Mouse (Mus musculus) intestine, embryonic 15.5 days (tissue): ENCODE measurements around the gene Ahsa2. TPM values are rescaled to one million over a fixed set of nuclear protein-coding genes. Genes with fewer than 3 reads are reported as not detected.
"Not testable (repeated sequence)": the region's sequence is repeated elsewhere in the genome, so short reads cannot be mapped to it uniquely, and the experiment has no call there.

Source experiments
- ATAC-seq: fragments of 200-750 bp; cut with Nextera tagmentation; 2 replicates; pipeline ENCODE4 v1.8.0; 2017; ENCODE audit warnings: moderate TSS enrichment, moderate library complexity
- H3K27ac ChIP-seq: fragments of 300-500 bp; sonication (generic); 2 replicates; pipeline ENCODE4 v1.5.1; 2015; ENCODE audit warnings: mild to moderate bottlenecking, inconsistent platforms
- H3K27me3 ChIP-seq: fragments of 300-500 bp; sonication (generic); replicated peaks from 2 replicates; pipeline ENCODE4 v1.6.1; 2015; ENCODE audit warnings: inconsistent platforms
- H3K36me3 ChIP-seq: fragments of 300-500 bp; sonication (generic); 2 replicates; pipeline ENCODE4 v1.6.1; 2015; ENCODE audit warnings: inconsistent platforms
- H3K4me1 ChIP-seq: fragments of 300-500 bp; sonication (generic); replicated peaks from 2 replicates; pipeline ENCODE4 v1.6.1; 2015; ENCODE audit warnings: inconsistent platforms
- H3K4me2 ChIP-seq: fragments of 300-500 bp; sonication (generic); replicated peaks from 2 replicates; pipeline ENCODE4 v1.6.1; 2015; ENCODE audit warnings: mild to moderate bottlenecking, inconsistent platforms
- H3K4me3 ChIP-seq: fragments of 300-500 bp; sonication (generic); replicated peaks from 2 replicates; pipeline ENCODE4 v1.5.1; 2015; ENCODE audit warnings: inconsistent platforms
- H3K9ac ChIP-seq: fragments of 300-500 bp; sonication (generic); 2 replicates; pipeline ENCODE4 v1.6.1; 2015; ENCODE audit warnings: inconsistent platforms
- H3K9me3 ChIP-seq: fragments of 300-500 bp; sonication (generic); 2 replicates; pipeline ENCODE4 v1.6.1; 2016; ENCODE audit warnings: inconsistent platforms
- WGBS: fragments of 180-500 bp; shearing (Covaris S2); methylation state at CpG from one replicate; pipeline ENCODE4 v1.1.7; 2015; 5-methylcytosine and 5-hydroxymethylcytosine counted together
- polyA plus RNA-seq: library from polyadenylated mRNA; unstranded; fragments of >200 nt; fragmentation: Nextera tagmentation; extraction: Ambion mirVana; gene quantifications from 2 replicates; pipeline ENCODE4 v1.2.1, GENCODE M21; 2015

Ahsa2 gene
- polyA plus RNA-seq, 1 experiment from 2014 or later, result 68.1 TPM

DNA sequence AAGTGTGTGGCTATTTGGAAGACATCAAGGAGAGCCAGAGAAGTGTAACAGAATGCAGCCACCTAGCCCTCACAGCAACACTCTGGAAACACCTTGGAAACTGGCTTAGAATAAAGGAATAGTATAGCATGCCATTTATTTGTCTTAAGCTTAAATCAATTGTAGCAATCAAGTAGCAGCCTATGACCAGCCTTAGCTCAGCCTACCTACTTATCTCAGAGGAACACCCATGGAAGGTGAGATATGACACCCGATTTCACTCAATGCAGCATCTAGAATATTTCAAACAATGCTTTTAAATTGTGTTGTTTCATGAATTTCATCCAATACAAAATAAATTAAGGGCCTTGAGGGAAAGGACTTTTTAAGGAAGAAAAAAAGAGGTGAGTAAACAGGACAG lies 7.9 kb downstream of the Ahsa2 start:
- H3K9me3 ChIP-seq, result no peaks in the 10 kb centered on the region
- H3K4me3 ChIP-seq, result no peak overlapping the region
- no peaks in the 10 kb centered on the region for H3K27me3 ChIP-seq
- H3K27ac ChIP-seq, result no peak overlapping the region
- no peak overlapping the region for H3K4me2 ChIP-seq
- 90% methylated on average over 1 of the region's 1 CpGs for WGBS
- peaks cover 44% of the 10 kb centered on the region for H3K36me3 ChIP-seq
- ATAC-seq, result no peak
- H3K9ac ChIP-seq, result no peak overlapping the region
- H3K4me1 ChIP-seq, result no peaks in the 10 kb centered on the region

GRCm38 (mm10) chr11:23465862-23466261 lies 32.0 kb downstream of the Ahsa2 start:
- not testable (repeated sequence) for ATAC-seq, H3K36me3 ChIP-seq, H3K9me3 ChIP-seq, H3K4me2 ChIP-seq, H3K9ac ChIP-seq, H3K27me3 ChIP-seq, H3K27ac ChIP-seq, H3K4me1 ChIP-seq, H3K4me3 ChIP-seq
- 98% methylated on average over 2 of the region's 2 CpGs for WGBS

Other genes starting within 250 kb of the Ahsa2 start
- 72.6 and 85.0 TPM in 2 replicates for gene Xpo1, start 242.0 kb downstream of the Ahsa2 start, polyA plus RNA-seq
- gene Usp34, start 191.1 kb downstream of the Ahsa2 start, polyA plus RNA-seq, result 20.3 and 22.4 TPM in 2 replicates
- not detected in 2 replicates for gene 1700093K21Rik, start 23.1 kb upstream of the Ahsa2 start, polyA plus RNA-seq
- gene 0610010F05Rik, start 135.6 kb upstream of the Ahsa2 start, polyA plus RNA-seq, result 24.6 and 28.4 TPM in 2 replicates
- 20.1 and 24.2 TPM in 2 replicates for gene Pus10, start 167.6 kb upstream of the Ahsa2 start, polyA plus RNA-seq
- 31.1 and 38.0 TPM in 2 replicates for gene Pex13, start 167.9 kb upstream of the Ahsa2 start, polyA plus RNA-seq